Mouse (Mus musculus) stomach, embryonic 16.5 days (tissue): ENCODE measurements around the gene Hoxd3. TPM values are rescaled to one million over a fixed set of nuclear protein-coding genes. Genes with fewer than 3 reads are reported as not detected.

Experiments
- ATAC-seq: fragments of 200-750 bp; cut with Nextera tagmentation; 2 replicates; pipeline ENCODE4 v1.8.0; 2017; ENCODE audit warnings: moderate number of reproducible peaks, moderate TSS enrichment; ENCODE audit not compliant: insufficient read depth, low FRiP score
- H3K27ac ChIP-seq: fragments of 300-500 bp; sonication (generic); 2 replicates; pipeline ENCODE4 v1.5.1; 2014; ENCODE audit warnings: low read length
- H3K27me3 ChIP-seq: fragments of 300-500 bp; sonication (generic); 2 replicates; pipeline ENCODE4 v1.6.1; 2014; ENCODE audit warnings: low read length, control low read depth, mixed read lengths; ENCODE audit not compliant: control insufficient read depth, insufficient read depth
- H3K36me3 ChIP-seq: fragments of 300-500 bp; sonication (generic); 2 replicates; pipeline ENCODE4 v1.6.1; 2014; ENCODE audit warnings: low read length; ENCODE audit not compliant: control insufficient read depth, insufficient read depth
- H3K4me1 ChIP-seq: fragments of 300-500 bp; sonication (generic); 2 replicates; pipeline ENCODE4 v1.6.1; 2014; ENCODE audit warnings: low read length, control low read depth, mixed read lengths; ENCODE audit not compliant: control insufficient read depth, insufficient read depth
- H3K4me2 ChIP-seq: fragments of 300-500 bp; sonication (generic); 2 replicates; pipeline ENCODE4 v1.6.1; 2014; ENCODE audit warnings: low read depth, low read length, mixed read lengths
- H3K4me3 ChIP-seq: fragments of 300-500 bp; sonication (generic); replicated peaks from 2 replicates; pipeline ENCODE4 v1.5.1; 2014; ENCODE audit warnings: mild to moderate bottlenecking, low read length
- H3K9ac ChIP-seq: fragments of 300-500 bp; sonication (generic); 2 replicates; pipeline ENCODE4 v1.6.1; 2014; ENCODE audit warnings: low read length
- H3K9me3 ChIP-seq: fragments of 300-500 bp; sonication (generic); replicated peaks from 2 replicates; pipeline ENCODE4 v1.6.1; 2016; ENCODE audit warnings: low read length, control low read depth; ENCODE audit not compliant: control insufficient read depth
- WGBS: fragments of 180-500 bp; shearing (Covaris S2); extraction: QIAGEN DNeasy Blood & Tissue Kit; methylation state at CpG from one replicate; pipeline ENCODE4 v1.1.7; 2014; 5-methylcytosine and 5-hydroxymethylcytosine counted together
- polyA plus RNA-seq: library from polyadenylated mRNA; unstranded; fragments of >200 nt; fragmentation: Nextera tagmentation; extraction: Ambion mirVana; gene quantifications from 2 replicates; pipeline ENCODE4 v1.2.1, GENCODE M21; 2015

Hoxd3 gene
- polyA plus RNA-seq, 1 experiment from 2014 or later: 9.2 TPM

- H3K27me3 ChIP-seq: peaks cover 91% of the 10 kb centered on the region
- ATAC-seq: peak; percentile 75; the same call in 1 of the 2 replicates
- no peaks in the 10 kb centered on the region for H3K9me3 ChIP-seq
- no peaks in the 10 kb centered on the region; the same call in 1 of the 2 replicates for H3K4me1 ChIP-seq
- H3K9ac ChIP-seq: no peak within 1 kb of the TSS
- H3K4me3 ChIP-seq: peak within 1 kb of the TSS; percentile 21; the same call in 1 of the 2 replicates
- peak within 1 kb of the TSS; percentile 23; the same call in 1 of the 2 replicates for H3K4me2 ChIP-seq
- H3K27ac ChIP-seq: no peak within 1 kb of the TSS
- H3K36me3 ChIP-seq: no peaks in the 10 kb centered on the region
- WGBS: 1% methylated on average over 56 of the region's 56 CpGs
Observed at GRCm38 (mm10) chr2:74691022-74691951, 20.4 kb upstream of the Hoxd3 start, which contains the start of gene Hoxd10. Gene Hoxd10 (plus strand): TSS chr2:74691924.

GRCm38 (mm10) chr2:74691995-74692807 is 19.5 kb upstream of the Hoxd3 start:
- no peak for ATAC-seq
- H3K27me3 ChIP-seq: peaks cover 91% of the 10 kb centered on the region
- WGBS: 5% methylated on average over 35 of the region's 35 CpGs
- 0 out of 2 replicates have a peak overlapping the region, but pooled peaks have one; percentile 21 for H3K4me3 ChIP-seq
- no peaks in the 10 kb centered on the region; the same call in 1 of the 2 replicates for H3K4me1 ChIP-seq
- no peaks in the 10 kb centered on the region for H3K36me3 ChIP-seq
- H3K9ac ChIP-seq: no peak overlapping the region
- H3K4me2 ChIP-seq: no peak overlapping the region
- H3K27ac ChIP-seq: no peak overlapping the region
- no peaks in the 10 kb centered on the region for H3K9me3 ChIP-seq

DNA sequence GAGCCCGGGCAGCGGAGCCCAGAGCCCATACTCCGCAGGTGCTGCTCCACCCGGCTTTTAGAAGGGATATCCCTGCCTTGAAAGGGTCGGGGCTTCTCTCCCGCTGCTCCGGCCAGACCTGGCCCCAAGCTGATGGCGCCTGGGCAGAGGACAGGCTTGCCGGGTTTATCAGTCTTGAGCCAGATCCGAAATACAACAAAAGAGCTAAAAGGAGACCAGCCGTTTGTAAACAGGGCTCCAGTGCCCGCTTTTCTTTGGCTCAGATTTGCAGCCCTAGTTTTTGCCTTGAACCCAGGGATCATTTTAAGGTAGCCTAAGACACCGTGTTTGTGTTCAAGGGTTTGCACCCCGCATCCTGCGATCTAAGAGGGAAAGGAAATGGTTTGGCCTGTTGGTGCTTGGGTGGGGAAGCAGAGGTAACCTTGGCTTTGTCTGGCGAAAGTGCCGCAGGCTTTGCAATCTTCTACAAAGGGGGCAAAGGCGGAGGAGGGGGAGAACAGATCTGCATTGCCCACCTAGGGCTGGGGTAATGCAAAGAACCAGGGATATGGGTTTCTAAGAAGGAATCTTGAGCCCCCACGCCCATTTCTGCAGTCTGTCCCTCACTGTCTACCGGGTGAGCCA is 18.8 kb upstream of the Hoxd3 start:
- no peak overlapping the region for H3K4me3 ChIP-seq
- no peaks in the 10 kb centered on the region for H3K9me3 ChIP-seq
- H3K4me1 ChIP-seq: peaks cover 3% of the 10 kb centered on the region
- no peak for ATAC-seq
- no peak overlapping the region for H3K4me2 ChIP-seq
- no peaks in the 10 kb centered on the region for H3K36me3 ChIP-seq
- H3K27ac ChIP-seq: no peak overlapping the region
- H3K27me3 ChIP-seq: peaks cover 91% of the 10 kb centered on the region
- no peak overlapping the region for H3K9ac ChIP-seq
- WGBS: under 1% methylated on average over 20 of the region's 20 CpGs

DNA sequence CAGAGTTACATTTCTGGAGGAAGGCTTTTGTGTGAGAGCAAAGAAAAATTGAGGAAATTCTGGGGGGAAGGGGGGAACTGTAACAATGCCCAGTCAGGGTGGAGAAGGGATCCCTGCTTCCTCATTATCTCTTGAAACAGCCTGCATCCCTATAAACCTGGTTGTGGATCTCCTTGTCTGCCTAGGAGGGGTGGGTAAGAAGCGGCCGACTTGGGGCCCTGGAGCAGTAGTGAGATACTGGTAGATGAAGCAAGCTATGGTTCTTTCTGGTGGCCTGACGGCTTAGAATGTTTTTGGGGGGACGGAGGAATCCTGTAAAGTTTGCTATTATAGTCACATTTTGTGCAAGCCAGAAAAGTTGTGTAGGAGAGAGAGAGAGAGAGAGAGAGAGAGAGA is 18.3 kb upstream of the Hoxd3 start:
- 18% methylated on average over 4 of the region's 4 CpGs for WGBS
- Histone ChIP-seq H3K9ac (no peak overlapping the region), H3K4me3 (no peak overlapping the region), H3K27me3 (peaks cover 92% of the 10 kb centered on the region), H3K27ac (no peak overlapping the region), H3K4me2 (no peak overlapping the region), H3K4me1 (peaks cover 6% of the 10 kb centered on the region), H3K36me3 (no peaks in the 10 kb centered on the region), H3K9me3 (no peaks in the 10 kb centered on the region)
- no peak for ATAC-seq

DNA sequence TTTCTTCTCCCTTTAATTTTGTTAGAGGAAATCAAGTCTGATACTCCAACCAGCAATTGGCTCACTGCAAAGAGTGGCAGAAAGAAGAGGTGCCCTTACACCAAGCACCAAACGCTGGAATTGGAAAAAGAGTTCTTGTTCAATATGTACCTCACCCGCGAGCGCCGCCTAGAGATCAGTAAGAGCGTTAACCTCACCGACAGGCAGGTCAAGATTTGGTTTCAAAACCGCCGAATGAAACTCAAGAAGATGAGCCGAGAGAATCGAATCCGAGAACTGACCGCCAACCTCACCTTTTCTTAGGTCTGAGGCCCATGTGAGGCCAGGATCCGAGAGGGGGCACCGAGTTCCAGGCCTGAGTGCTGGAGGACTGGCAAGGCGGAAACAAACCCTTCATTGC is 17.7 kb upstream of the Hoxd3 start:
- Histone ChIP-seq H3K4me2 (no peak overlapping the region), H3K36me3 (no peaks in the 10 kb centered on the region), H3K9ac (no peak overlapping the region), H3K27ac (no peak overlapping the region), H3K4me1 (peaks cover 6% of the 10 kb centered on the region), H3K27me3 (peaks cover 93% of the 10 kb centered on the region), H3K4me3 (no peak overlapping the region), H3K9me3 (no peaks in the 10 kb centered on the region)
- 4% methylated on average over 16 of the region's 16 CpGs for WGBS
- ATAC-seq: no peak

- Histone ChIP-seq H3K9me3 (no peaks in the 10 kb centered on the region), H3K27me3 (peaks cover 96% of the 10 kb centered on the region), H3K36me3 (no peaks in the 10 kb centered on the region), H3K4me2 (no peak overlapping the region), H3K4me1 (peaks cover 6% of the 10 kb centered on the region), H3K27ac (no peak overlapping the region), H3K4me3 (no peak overlapping the region), H3K9ac (no peak overlapping the region)
- no peak for ATAC-seq
- WGBS: 9% methylated on average over 1 of the region's 1 CpGs
Observed at GRCm38 (mm10) chr2:74695383-74695782, 16.3 kb upstream of the Hoxd3 start.

DNA sequence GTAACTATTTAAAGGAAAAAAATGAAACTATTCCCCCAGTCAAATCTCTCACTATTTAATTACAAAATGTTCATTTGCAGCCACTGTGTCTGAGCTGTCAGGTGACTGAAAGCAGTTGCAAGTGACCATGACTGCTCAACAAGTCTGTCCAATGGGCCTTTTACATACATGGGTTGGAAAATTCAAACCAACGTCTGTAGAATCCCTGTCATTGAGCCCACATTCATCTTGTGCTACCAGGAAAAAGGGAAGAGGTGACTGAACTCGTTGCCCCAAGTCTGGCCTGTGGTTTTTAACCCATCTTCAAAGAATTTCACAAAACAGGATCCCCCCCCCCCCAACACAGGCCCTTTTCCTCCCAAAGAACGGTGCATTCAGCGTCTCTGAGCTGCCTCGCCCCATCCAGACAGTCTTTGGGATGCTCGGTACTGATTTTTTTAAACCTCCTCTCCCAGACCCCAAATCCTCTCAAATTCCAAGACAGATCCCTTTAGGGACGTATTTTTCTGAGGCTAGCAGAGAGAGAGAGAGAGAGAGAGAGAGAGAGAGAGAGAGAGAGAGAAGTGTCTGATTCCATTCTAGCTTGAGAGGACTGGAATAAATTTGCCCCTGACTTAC is 15.8 kb upstream of the Hoxd3 start:
- Histone ChIP-seq H3K36me3 (no peaks in the 10 kb centered on the region), H3K9ac (no peak overlapping the region), H3K4me3 (no peak overlapping the region), H3K4me2 (no peak overlapping the region), H3K27me3 (peaks cover 99% of the 10 kb centered on the region), H3K27ac (no peak overlapping the region), H3K9me3 (no peaks in the 10 kb centered on the region), H3K4me1 (peaks cover 6% of the 10 kb centered on the region)
- WGBS: 7% methylated on average over 7 of the region's 7 CpGs
- ATAC-seq: no peak

GRCm38 (mm10) chr2:74696442-74697335 is 15.0 kb upstream of the Hoxd3 start:
- ATAC-seq: no peak
- Histone ChIP-seq H3K4me1 (peaks cover 6% of the 10 kb centered on the region), H3K36me3 (no peaks in the 10 kb centered on the region), H3K9me3 (no peaks in the 10 kb centered on the region), H3K4me2 (no peak overlapping the region), H3K27me3 (peaks cover 99% of the 10 kb centered on the region), H3K9ac (no peak overlapping the region), H3K4me3 (no peak overlapping the region), H3K27ac (no peak overlapping the region)
- WGBS: 4% methylated on average over 34 of the region's 34 CpGs
